Mouse (Mus musculus) left cerebral cortex, postnatal 14 days (tissue): ENCODE measurements at regions not wholly inside any gene's neighbourhood (a gene's known extent, or its start where the extent isn't known, plus 50 kb on each side); places are given as distances from the start of the nearest gene placed in this dataset.

Experiments
- DNase-seq, 2 experiments: peaks; one replicate each; pipeline ENCODE4 v3.0.0; 2021 to 2022; ENCODE audit warnings: low spot score in 2 of 2, mixed read lengths in 1 of 2
- intact Hi-C: fragments of 180-260 bp; cut with DNase I; formaldehyde crosslinking; loops from one replicate; pipeline ENCODE4 v1.15.1; 2025

DNA sequence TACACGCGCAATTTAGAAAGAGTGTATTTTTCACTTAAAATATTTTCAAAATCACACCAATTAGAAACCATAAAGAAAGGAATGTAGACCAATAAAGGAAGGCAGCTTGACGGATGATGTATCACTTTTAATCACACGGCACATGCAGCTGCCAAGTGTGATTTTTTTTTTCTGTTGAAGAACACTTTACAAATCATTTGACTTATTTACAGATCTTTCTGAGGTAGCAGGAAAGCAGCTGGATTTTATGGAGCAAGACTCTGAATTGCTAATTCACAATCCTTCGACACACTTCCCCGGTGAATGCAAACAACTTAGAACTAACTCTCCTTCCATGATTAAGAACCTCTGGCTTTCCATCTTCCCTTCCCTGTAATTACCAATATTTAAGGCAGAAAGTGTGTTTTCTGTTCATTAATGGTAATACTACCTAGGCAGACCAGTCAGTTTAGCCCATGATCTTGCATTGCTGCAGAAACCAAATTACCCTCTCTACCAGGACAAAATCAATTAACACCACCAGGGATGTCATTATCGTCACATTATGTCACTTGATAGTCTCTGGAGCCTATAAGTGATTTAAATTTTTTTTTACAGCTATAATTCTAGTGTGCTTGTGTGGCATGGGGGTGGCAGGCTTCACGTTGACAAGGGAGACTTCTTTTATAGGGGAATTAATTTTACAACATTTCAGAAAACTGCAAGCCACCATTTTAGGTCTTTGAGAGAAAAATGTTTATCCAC, 239.3 kb upstream of the Veph1 start:
- intact Hi-C loops = no loop called here
- DNase-seq = no peak

- DNase-seq = no peak
- intact Hi-C loops = no loop called here
Observed at GRCm38 (mm10) chr3:66519925-66520324, 223.3 kb upstream of the Veph1 start.

DNA sequence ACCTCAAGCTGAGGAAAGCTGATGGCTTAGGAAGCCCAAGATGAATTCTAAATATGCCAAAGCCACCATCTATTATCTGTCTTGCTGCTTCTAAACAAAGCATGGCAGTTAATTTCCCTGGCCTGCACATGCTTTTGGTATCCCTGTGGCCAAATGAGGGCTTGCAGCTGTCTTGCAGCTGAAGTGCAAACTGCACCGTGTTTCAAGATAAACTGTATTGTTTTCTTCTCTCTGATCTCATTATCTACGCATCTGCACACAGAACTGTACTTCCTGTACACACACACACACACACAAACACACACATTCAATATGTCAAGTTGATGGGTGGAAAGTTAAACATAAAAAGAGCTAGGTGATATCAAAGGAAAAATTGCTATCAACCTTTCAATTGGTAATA, 221.7 kb upstream of the Veph1 start:
- intact Hi-C loops = no loop called here
- DNase-seq = no peak

- DNase-seq = peak in 1 of 2 experiments; percentile 13
- intact Hi-C loops = no loop called here
Observed at GRCm38 (mm10) chr3:66515773-66516406, 219.3 kb upstream of the Veph1 start.

DNA sequence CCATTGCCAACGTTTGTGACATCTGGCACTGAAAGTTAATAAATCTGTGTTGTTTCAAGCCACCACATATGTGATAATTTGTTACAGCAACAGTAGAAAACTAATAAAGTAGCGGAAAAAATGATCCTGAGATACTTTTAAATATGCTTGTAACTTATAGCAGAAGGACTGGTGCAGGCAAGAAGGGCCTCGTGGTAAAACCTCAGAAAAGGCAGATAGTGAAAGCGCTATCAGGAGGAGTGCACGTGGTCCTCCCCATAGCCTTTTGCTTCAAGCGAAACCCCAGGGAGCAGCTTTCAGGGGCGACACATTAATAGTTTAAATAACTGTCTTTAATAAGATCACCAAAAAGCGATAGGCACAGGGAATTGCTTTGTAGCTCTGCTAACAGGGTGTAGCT, 217.9 kb upstream of the Veph1 start:
- no peak for DNase-seq
- intact Hi-C loops = no loop called here

- DNase-seq = no peak
- intact Hi-C loops = no loop called here
Observed at GRCm38 (mm10) chr3:66512408-66512807, 215.8 kb upstream of the Veph1 start.

DNA sequence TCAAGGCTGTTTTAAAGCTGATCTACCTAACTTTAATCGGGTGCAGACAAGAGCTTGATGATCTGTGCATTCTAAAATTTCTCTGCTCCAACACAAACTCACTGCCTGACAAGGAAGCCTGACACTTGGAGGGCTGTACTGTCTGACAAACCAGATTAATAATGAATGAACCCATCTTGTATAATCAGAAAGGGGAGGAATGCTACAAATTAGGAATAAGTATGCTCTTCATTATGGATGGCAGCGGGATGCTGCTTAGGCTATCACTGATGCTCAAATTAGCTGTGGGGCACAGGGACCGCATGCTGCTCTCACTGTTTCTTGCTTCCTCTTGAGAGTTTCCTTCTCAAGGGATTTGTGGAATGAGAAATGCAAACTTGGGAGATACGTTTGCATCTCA, 213.8 kb upstream of the Veph1 start:
- no peak for DNase-seq
- intact Hi-C loops = no loop called here

GRCm38 (mm10) chr3:66506125-66506524, 209.5 kb upstream of the Veph1 start:
- DNase-seq = no peak
- intact Hi-C loops = no loop called here

- DNase-seq = no peak
- intact Hi-C loops = no loop called here
Observed at GRCm38 (mm10) chr3:66505476-66506076, 208.9 kb upstream of the Veph1 start.

DNA sequence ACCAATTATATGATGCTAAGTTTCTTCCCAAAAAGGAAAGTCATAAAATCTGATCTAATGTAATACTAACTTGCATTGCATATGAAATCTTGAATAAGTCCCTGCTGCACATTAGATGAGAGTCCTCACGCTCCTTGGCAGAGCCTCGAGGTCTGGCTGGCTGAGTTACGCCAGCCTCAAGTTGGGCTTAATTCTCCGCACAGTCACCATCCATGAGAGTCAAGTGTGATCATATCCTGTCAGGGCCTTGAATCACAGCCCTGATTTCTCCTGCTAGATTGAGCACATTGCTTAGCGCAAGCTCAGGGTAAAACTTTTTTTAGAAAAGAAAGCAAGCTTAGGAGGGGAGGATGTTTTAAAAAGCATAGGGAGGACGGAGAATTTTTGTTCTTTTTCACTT, 208.1 kb upstream of the Veph1 start:
- intact Hi-C loops = no loop called here
- no peak for DNase-seq

GRCm38 (mm10) chr3:66503615-66504014, 207.0 kb upstream of the Veph1 start:
- DNase-seq = no peak
- intact Hi-C loops = no loop called here

- no peak for DNase-seq
- intact Hi-C loops = no loop called here
Observed at GRCm38 (mm10) chr3:66501865-66502264, 205.2 kb upstream of the Veph1 start.

DNA sequence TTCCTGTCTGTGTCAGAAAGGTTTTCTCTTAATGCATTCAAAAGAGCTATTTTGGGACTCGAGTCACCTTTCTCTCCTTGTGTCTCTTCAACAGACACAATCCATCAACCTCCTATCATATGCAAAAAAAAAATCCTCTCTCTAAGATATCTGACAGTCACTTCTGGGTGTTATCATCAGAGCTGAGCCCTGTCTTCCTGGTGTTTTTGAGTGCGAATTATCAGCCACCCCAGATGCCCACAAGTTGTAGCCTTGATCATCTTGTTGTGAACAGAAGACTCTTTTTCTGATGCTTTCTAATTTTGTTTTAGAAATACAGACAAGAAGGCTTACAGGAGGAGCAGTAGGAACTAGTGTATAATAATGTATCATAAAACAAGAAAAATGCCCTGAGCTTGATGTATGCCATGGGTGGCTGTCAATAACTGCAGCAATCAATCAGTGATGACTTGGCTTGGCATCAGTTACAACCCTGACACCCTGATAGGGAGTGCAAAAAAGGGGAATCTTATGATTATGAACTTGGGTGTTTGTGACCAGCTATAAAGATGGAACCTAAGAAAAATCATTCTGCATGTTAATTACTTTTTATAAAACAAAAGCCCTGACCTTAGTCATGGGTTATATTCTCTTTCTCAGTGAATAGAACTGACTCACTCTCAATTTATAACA, 197.9 kb upstream of the Veph1 start:
- no peak for DNase-seq
- intact Hi-C loops = no loop called here

- intact Hi-C loops = no loop called here
- DNase-seq = no peak
Observed at GRCm38 (mm10) chr3:66490696-66491357, 194.2 kb upstream of the Veph1 start.

DNA sequence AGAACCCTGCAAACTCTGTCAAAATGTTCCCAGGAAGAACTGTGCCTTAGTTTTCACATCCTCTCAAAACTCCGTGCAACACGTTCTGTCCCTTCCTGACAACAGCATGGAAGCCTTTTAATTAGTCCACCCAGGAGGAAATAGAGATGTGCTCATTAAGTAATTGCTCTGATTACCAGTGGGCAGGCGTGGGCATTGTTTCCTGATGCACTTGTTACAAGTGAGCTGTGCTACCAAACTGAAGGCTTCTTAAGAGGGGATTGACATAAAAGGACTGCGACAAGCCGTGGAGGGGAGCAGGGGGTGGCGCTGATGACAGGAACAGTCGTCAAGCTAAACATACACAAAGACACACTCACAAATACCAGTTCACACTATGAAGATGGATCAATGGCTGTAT, 192.1 kb upstream of the Veph1 start:
- intact Hi-C loops = no loop called here
- DNase-seq = no peak

DNA sequence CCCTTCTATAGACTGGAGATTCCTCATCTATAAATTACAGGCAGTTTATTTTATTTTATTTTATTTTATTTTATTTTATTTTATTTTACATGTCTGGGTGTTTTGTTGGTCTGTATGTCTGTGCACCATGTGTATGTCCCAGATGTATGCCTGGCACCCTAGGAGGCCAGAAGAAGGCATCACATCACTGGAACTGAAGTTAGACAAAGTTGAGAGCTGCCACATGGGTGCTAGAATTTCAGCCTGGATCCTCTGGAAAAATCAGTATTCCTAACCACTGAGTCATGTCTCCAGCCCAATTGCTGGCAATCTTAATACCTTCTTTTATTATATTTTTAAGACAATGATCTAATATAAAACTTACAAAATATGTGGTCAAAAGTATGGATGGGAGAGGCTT, 190.0 kb upstream of the Veph1 start:
- DNase-seq = no peak
- intact Hi-C loops = no loop called here

DNA sequence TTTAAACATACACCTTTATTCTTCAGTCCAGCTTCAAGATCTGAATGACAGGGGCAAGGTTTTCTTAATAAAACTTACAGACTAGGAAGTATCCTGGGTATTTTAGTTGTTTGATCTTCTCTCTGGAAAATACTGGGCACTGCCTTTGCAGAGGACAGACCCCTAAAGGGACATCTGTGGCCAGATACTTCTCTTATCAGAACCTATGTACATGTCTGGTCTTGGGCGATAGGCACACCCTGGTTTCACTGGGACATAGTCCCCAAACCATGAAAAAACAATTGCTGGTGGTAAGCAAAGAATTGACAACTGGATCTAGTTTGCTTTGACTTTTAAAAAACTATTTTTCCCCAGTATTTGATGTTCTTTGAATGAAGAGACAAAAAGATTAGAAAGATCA, 189.5 kb upstream of the Veph1 start:
- no peak for DNase-seq
- intact Hi-C loops = no loop called here

GRCm38 (mm10) chr3:66480718-66481117, 184.1 kb upstream of the Veph1 start:
- intact Hi-C loops = no loop called here
- DNase-seq = peak; percentile 29 to 53

DNA sequence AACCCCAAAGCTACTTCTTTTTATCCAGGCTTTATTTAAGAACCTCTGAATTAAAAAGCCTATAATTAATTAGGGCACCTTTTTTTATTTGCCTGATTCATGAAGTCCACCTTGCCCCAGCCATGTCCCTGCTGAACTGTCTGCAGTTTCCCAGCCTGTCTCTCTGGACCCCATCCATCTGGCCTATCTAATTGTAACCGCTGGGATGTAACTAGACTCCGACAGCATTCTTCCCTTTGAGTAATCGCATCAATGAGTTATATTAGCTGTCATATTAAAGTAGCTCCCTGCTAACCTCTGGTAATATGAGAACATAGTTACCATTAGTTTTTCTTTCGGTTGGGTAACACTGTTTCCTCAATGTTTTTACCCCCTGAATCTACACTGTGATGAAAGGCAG, 182.6 kb upstream of the Veph1 start:
- intact Hi-C loops = no loop called here
- DNase-seq = no peak

DNA sequence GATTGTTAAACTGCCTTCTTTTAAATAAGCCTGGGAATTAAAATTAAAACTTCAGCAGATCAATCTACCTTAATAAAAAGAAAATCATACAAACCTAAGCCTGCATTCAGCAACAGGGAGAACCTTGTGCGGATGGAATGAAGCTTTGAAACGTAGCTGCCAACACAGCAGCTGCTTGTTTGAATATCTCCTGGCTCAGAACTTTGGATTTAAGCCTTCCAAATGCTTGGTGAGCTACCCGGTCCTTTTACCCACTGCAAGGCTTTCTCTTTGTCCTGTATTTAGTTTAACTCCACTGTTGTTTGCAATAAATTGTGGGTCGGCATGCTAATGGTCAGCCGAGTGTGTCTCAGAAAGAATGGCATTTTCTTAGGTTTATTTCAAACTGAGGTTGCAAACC, 169.7 kb upstream of the Veph1 start:
- DNase-seq = peak; percentile 12 to 36
- intact Hi-C loops = no loop called here
